Mouse (Mus musculus): ENCODE data around the gene Zfc3h1. TPM values are rescaled to one million over a fixed set of nuclear protein-coding genes. Genes with fewer than 3 reads are reported as not detected.
A peak's percentile ranks its signal among the peaks of the same experiment; 100 is the strongest.

The Zfc3h1 gene
- polyA plus RNA-seq, 1 experiment from 2014 or later, result 28.9 TPM

DNA sequence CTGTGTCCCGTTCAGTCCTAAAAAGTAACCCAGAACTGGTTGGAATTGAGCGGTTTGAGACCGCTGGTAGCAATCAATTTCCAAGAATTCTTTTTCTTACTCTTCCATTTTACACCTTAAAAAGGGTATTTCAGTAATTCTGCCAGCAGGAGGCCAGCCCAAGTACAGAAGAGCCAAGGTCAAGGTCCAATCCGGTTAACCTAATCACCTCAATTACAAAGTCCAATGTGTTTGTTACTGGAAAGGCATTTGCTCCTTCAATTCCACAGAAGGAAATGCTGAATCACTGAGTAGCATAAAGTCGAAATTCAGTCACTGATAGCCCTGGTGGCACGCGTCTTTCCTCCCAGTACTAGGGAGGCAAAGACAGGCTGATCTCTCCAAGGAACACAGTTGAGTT is 25.7 kb upstream of the Zfc3h1 start:
- H3K79me2 ChIP-seq (ENCODE audit: inconsistent target), result peaks cover 38% of the 10 kb centered on the region
- H3K27ac ChIP-seq, result no peak overlapping the region
- peaks cover 35% of the 10 kb centered on the region; the same call in 1 of the 2 replicates for H3K36me3 ChIP-seq (ENCODE audit: inconsistent target)
- WGBS (ENCODE audit: missing documents), result 86% methylated on average over 7 of the region's 7 CpGs
- H3K4me3 ChIP-seq (ENCODE audit: inconsistent target), result no peak overlapping the region

DNA sequence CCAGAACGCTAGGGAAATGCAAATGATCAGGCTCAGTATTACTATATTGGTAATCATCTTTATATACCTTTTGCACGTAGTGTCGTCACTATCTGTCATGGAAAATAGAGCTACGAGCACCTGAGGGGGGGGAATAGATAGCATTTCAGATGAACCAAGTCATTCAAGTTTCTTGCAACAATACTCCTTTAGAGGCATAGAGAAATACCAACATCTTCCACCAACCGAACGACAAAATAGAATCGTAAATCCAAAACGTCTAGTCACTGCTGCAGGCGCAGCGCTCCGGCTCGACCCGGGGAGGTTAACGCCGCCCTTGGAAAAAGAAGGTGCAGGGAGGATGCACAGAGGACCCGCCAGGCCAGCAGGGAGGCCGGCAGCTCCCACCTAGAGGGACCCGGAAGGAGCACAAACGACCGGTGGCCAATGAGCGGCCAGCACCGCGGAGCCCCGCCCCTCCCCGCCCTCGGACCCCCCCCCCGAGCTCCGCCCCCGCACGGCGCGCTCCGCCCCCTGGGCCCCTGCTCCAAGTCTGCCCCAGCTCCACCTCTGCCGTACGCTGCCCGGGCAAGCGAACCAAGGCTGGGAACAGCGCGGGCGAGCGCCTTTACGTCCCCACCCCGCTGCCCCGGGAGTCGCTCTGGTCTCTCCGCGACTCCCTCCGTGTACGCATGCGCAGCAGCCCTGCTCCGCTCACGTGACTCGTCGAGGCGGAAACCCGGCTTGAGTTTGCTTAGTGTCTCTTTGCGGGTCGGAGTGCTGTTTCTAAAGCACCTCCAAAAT is 22.7 kb upstream of the Zfc3h1 start, which contains the start of gene Tmem19:
Gene Tmem19, minus strand, starts transcription at position 662 of the 783 bp plus-strand sequence.
- Histone ChIP-seq H3K79me2 (ENCODE audit: inconsistent target) (peaks cover 38% of the 10 kb centered on the region), H3K4me3 (ENCODE audit: inconsistent target) (peak within 1 kb of the TSS; percentile 59), H3K27ac (peak within 1 kb of the TSS; percentile 85), H3K36me3 (ENCODE audit: inconsistent target) (peaks cover 22% of the 10 kb centered on the region; the same call in 1 of the 2 replicates)
- under 1% methylated on average over 50 of the region's 58 CpGs for WGBS (ENCODE audit: missing documents)

DNA sequence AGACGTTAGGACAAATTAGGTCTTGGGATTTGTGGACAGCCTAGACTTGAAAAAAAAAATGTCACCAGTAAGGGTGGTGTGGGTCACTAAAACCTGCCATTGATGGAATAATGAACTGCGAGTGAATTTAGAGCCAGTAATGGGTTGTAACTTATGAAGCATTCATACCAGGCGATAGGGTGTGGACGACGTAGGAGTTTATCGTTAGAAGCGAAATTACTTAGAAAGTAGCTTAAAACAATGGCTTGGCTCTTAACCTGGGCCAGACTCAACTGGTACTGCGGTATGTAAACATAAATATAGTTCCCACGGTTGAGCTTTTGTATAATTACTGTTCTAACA is 22.2 kb upstream of the Zfc3h1 start:
- H3K27ac ChIP-seq, result peak overlapping the region; percentile 85
- 8% methylated on average over 9 of the region's 9 CpGs for WGBS (ENCODE audit: missing documents)
- H3K4me3 ChIP-seq (ENCODE audit: inconsistent target), result peak overlapping the region; percentile 56
- peaks cover 38% of the 10 kb centered on the region for H3K79me2 ChIP-seq (ENCODE audit: inconsistent target)
- H3K36me3 ChIP-seq (ENCODE audit: inconsistent target), result peaks cover 16% of the 10 kb centered on the region; the same call in 1 of the 2 replicates

GRCm38 (mm10) chr10:115363151-115363550 is 21.6 kb upstream of the Zfc3h1 start:
- peak overlapping the region; percentile 85 for H3K27ac ChIP-seq
- H3K79me2 ChIP-seq (ENCODE audit: inconsistent target), result peaks cover 38% of the 10 kb centered on the region
- peaks cover 11% of the 10 kb centered on the region; the same call in 1 of the 2 replicates for H3K36me3 ChIP-seq (ENCODE audit: inconsistent target)
- WGBS (ENCODE audit: missing documents), result 68% methylated on average over 4 of the region's 4 CpGs
- peak overlapping the region; percentile 56 for H3K4me3 ChIP-seq (ENCODE audit: inconsistent target)

DNA sequence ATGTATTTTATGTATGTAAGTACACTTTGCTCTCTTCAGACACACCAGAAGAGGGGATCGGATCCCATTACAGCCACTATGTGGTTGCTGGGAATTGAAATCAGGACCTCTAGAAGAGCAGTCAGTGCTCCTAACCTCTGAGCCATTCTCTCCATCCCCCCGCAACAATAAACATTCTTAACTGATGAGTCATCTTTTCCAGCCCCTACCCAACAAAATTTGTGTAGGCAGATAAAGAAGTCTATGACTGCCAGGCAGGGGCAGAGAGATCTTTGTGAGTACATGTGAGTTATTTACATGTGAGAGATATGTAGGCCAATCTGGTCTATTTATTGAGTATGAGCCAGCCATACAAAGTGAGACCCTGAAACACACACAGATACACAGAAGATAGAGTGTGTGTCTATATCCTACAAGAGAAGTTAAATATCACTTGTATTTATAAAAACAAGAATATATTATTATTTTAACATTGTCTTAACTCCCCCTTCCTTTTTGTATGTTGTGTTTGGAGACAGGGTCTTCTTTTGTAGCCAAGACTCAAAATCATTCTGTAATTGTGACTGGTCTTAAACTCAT is 3.2 kb upstream of the Zfc3h1 start:
- H3K27ac ChIP-seq, result no peak overlapping the region
- WGBS (ENCODE audit: missing documents), result 100% methylated on average over 1 of the region's 2 CpGs
- H3K36me3 ChIP-seq (ENCODE audit: inconsistent target), result no peaks in the 10 kb centered on the region
- peaks cover 62% of the 10 kb centered on the region for H3K79me2 ChIP-seq (ENCODE audit: inconsistent target)
- no peak overlapping the region for H3K4me3 ChIP-seq (ENCODE audit: inconsistent target)

DNA sequence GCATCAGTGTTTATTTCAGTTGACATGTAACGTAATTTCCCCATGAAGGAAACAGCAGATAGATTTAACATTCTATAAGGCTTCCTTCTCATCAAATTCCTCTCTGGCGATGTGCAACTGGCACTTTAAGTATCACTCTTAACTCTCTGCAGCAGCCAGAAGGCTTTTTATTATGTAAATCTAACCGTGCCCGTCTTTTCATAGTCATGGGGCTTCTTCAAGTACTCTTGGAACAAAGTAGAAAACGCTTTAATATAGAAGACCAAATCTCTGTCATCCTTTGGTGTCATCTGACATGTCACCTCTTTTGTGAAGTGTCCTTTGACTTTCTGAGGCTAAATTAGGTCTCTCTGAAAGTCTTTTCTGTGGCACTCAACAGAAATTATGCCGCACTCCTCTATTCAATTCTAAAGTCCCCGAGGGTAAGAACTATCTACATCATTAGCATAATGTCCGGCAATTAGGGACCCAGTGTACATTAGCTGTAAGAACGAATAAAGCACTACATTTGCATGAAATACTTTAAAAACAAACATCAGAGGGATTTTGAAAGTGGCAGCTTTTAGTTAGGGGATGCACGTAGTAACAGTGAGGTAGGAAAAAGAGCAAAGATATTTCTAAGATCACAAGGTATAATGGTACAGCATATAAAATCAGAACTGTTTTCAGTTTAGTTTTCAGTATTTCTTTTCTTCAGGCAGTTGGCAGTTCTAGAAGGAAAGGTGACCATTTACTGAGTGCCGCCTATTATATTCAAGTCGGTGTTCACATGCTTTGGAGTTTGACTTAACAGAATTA is 1.7 kb upstream of the Zfc3h1 start:
- Histone ChIP-seq H3K27ac (peak overlapping the region; percentile 84; the same call in 1 of the 2 replicates), H3K36me3 (ENCODE audit: inconsistent target) (no peaks in the 10 kb centered on the region), H3K4me3 (ENCODE audit: inconsistent target) (peak overlapping the region; percentile 86), H3K79me2 (ENCODE audit: inconsistent target) (peaks cover 70% of the 10 kb centered on the region)
- 65% methylated on average over 11 of the region's 12 CpGs for WGBS (ENCODE audit: missing documents)

DNA sequence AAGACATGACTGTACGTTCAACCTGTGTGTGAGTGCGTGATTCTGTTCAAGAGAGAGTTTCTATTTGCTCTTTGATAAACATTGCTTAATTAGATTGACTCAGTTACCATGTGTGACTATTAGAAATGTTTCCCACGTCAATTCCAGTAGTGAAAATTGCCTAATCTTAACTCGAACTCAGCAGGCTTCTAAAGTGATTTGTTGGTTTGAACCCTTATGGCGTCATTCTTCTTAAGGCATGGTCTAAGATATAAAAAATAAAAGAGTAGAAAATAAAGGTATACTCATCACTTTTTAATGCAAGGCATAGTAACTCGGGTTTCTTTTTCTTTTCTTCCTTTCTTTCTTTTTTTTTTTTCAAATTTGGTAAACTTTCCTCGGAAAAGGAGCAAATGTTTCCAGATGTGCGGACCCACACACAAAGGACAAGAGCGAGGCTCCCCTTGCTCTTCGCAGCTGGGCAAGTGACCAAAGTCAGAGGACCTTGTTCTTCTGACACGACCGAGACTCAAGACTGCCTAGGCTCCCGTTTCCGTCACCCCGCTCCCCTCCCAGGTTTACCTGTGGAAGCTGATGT is 1.0 kb upstream of the Zfc3h1 start:
- H3K79me2 ChIP-seq (ENCODE audit: inconsistent target), result peaks cover 77% of the 10 kb centered on the region
- peak overlapping the region; percentile 84 for H3K27ac ChIP-seq
- 3% methylated on average over 12 of the region's 15 CpGs for WGBS (ENCODE audit: missing documents)
- peak overlapping the region; percentile 86 for H3K4me3 ChIP-seq (ENCODE audit: inconsistent target)
- H3K36me3 ChIP-seq (ENCODE audit: inconsistent target), result no peaks in the 10 kb centered on the region

- H3K79me2 ChIP-seq (ENCODE audit: inconsistent target), result peaks cover 88% of the 10 kb centered on the region
- H3K27ac ChIP-seq, result peak overlapping the region; percentile 84
- 0% methylated on average over 97 of the region's 101 CpGs for WGBS (ENCODE audit: missing documents)
- H3K36me3 ChIP-seq (ENCODE audit: inconsistent target), result peaks cover 5% of the 10 kb centered on the region
- H3K4me3 ChIP-seq (ENCODE audit: inconsistent target), result peak overlapping the region; percentile 86
Observed at GRCm38 (mm10) chr10:115385018-115386002, 551 bp downstream of the Zfc3h1 start.

DNA sequence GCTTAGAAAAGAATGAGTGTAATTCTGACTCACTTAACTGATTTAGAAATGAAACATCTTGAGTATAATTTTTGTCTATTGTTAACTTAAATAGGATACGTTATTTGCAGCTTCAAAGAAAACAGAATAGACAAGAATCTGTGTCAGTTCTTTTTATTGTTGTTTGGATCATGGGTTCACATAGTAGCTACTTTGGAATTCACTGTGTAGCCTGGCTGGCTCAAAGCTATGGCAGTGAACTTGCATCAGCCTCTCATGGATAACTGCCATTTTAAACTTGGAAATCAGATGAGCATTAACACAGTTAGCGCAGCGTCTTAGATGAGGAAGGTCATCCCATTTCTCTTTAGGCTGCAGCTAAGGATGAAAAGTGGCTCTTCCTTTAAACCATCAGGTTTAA is 3.1 kb downstream of the Zfc3h1 start:
- Histone ChIP-seq H3K27ac (no peak overlapping the region), H3K36me3 (ENCODE audit: inconsistent target) (peaks cover 19% of the 10 kb centered on the region), H3K4me3 (ENCODE audit: inconsistent target) (no peak overlapping the region), H3K79me2 (ENCODE audit: inconsistent target) (peaks cover 88% of the 10 kb centered on the region)
- 92% methylated on average over 3 of the region's 3 CpGs for WGBS (ENCODE audit: missing documents)

DNA sequence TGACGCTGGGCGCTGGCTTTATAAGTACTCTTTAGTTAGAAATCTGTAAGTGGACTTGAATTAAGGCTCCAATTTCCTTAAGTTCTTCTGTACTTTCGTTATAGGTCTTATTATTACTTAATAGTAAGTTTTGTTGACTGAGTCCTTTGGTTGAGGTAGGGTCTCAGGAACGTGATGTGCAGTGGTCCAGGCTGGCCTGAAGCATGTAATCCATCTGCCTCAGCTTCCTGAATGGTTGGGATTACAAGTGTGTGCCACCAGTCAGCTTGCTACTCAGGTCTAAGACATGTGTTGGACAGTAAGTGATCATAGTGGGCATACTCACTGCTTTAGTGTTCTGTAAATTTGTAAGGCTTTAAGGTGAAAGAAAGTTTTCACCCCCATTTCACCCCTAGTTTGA is 6.3 kb downstream of the Zfc3h1 start:
- WGBS (ENCODE audit: missing documents), result 94% methylated on average over 4 of the region's 4 CpGs
- Histone ChIP-seq H3K27ac (no peak overlapping the region), H3K79me2 (ENCODE audit: inconsistent target) (peaks cover 100% of the 10 kb centered on the region), H3K4me3 (ENCODE audit: inconsistent target) (no peak overlapping the region), H3K36me3 (ENCODE audit: inconsistent target) (peaks cover 36% of the 10 kb centered on the region)

GRCm38 (mm10) chr10:115391896-115392295 is 7.1 kb downstream of the Zfc3h1 start:
- Histone ChIP-seq H3K4me3 (ENCODE audit: inconsistent target) (no peak overlapping the region), H3K36me3 (ENCODE audit: inconsistent target) (peaks cover 44% of the 10 kb centered on the region), H3K27ac (no peak overlapping the region), H3K79me2 (ENCODE audit: inconsistent target) (peaks cover 100% of the 10 kb centered on the region)
- WGBS (ENCODE audit: missing documents), result 100% methylated on average over 1 of the region's 1 CpGs

DNA sequence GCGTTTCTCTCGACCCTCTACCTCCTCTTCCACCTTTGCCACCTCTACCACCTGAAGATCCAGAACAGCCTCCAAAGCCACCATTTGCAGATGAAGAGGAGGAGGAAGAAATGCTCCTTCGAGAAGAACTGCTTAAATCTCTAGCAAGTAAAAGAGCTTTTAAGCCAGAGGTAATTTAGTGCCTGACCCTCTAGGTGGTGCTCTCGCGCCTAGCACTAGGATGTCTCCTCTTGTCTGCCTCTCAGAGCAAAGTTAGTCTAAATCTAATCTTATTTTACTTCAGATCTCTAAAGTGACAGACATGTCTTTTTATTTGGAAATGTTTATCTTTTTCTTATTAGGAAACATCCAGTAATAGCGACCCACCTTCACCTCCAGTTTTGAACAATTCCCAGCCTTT is 21.6 kb downstream of the Zfc3h1 start:
- Histone ChIP-seq H3K36me3 (ENCODE audit: inconsistent target) (peaks cover 89% of the 10 kb centered on the region), H3K27ac (no peak overlapping the region), H3K79me2 (ENCODE audit: inconsistent target) (peaks cover 41% of the 10 kb centered on the region), H3K4me3 (ENCODE audit: inconsistent target) (no peak overlapping the region)
- WGBS (ENCODE audit: missing documents), result 79% methylated on average over 6 of the region's 6 CpGs

DNA sequence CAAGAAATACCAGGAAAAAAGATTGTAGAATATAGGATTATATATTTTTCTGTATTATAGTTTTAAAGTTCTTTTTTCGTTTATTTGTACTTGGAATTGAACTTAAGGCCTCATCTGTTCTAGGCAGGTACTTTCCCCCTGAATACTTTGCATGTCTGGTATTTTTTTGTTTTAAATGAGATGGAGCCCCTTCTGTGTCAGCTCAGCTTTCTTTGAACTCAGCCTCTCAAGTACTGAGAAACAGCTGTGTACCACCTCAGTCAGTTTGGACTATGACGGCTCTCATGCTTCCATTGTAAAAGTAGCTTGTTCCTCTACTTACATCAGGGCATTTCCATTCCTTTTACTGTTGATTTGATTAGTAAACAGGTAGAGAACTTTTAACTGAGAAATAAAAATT is 28.7 kb downstream of the Zfc3h1 start:
- Histone ChIP-seq H3K36me3 (ENCODE audit: inconsistent target) (peaks cover 96% of the 10 kb centered on the region), H3K27ac (no peak overlapping the region), H3K4me3 (ENCODE audit: inconsistent target) (no peak overlapping the region), H3K79me2 (ENCODE audit: inconsistent target) (peaks cover 27% of the 10 kb centered on the region; the same call in 1 of the 2 replicates)
- WGBS (ENCODE audit: missing documents), result 96% methylated on average over 2 of the region's 2 CpGs
